Mouse (Mus musculus) adrenal gland, adult 8-10 months (tissue): ENCODE results near the gene Cdk14. TPM values are rescaled to one million over a fixed set of nuclear protein-coding genes. Genes with fewer than 3 reads are reported as not detected.

Experiments
- DNase-seq: peaks from one replicate; pipeline ENCODE4 v3.0.0; 2022
- total RNA-seq, 4 experiments: library from RNA; stranded (reverse); gene quantifications; 2 replicates each; pipeline ENCODE4 v1.2.4; 2022

Gene Cdk14
- total RNA-seq, 4 experiments from 2014 or later = 9.9 to 17.4 (median 11.8) TPM

DNA sequence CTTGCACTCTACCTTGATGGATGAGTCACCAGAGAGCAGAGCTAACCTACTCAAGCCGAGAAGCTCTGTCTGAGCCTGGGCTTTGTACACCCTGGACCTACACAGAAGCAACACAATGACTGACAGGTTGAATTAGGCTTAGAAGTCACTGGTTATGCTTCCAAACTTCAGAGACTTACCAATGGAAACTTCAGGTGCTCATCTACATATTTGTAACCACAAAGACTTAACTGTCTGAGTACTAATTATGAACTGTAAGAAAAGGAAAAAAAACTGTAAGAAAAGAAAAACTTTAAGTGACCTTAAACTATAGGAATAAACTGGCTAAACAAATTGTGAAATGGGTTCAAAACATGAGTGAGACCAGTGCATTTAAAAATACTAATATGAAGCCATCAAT lies 364.6 kb downstream of the Cdk14 start:
- no peak for DNase-seq

DNA sequence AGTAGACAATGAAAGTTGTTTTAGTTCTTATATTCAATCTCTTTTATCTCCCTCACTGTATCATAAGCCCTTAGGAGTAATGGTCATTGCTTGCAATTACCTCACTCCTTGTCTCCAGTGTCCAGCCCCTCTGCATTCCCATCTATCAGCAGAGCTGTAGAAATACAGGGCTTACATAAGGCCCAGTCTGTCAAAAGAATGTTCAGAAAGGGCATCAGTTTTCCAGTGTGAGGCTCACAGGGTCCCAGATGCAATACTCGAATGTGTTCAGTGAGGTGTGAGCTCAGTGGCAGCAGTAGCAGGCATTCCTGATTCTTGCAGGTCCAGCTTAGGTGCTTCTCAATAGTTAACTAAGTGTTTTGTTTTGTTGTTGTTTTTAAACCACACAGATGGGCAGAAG lies 365.8 kb downstream of the Cdk14 start:
- no peak for DNase-seq

GRCm38 (mm10) chr5:5044326-5044725 lies 375.8 kb downstream of the Cdk14 start:
- DNase-seq = no peak

- DNase-seq = no peak
These were observed 377.4 kb downstream of the Cdk14 start for GRCm38 (mm10) chr5:5042735-5043134.

DNA sequence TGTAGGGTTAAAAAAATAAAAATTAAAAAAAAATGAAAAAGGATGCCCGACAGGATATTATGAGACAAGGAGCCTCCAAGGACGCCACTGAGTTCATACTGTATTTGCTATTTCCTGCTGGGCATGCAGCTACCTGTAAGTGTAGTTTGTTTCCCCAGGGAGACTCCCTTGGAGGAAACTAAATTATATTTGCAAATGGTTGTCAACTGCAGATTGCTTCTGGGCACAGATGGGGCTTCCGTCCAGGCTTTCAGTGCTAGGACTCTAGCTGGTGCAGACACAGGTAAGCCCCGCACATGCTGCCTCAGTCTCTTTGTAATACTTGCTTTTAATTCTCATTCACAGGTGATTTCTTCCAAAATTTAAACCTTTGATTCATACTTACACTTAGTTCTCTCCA lies 378.6 kb downstream of the Cdk14 start:
- no peak for DNase-seq

DNA sequence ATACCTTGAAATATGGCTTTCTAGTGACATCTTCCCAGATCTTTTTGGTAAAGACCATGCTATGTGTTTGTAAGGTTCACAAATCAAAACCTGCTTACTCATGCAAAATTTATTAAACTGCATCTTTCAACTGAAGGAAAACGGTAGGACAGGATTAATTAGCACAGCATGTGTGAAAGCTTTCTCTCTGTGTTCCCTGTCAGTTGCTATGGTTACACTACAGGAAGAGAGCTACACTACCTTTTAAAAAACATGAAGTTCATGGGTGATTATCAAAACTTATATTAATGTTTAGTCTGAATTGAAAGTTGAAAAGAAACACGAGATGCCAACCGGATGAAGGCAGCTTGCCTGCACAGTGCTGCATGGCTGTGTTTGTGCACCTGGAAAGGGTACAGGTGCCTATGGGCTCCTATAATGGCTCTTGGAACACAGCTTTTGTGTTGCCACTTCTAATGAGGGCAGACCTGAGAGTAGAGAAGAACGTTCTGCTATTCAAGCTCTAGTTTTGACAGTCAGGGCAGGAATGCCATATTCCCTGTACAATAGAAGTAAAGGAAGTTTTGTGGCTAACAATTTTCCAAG lies 380.3 kb downstream of the Cdk14 start:
- DNase-seq = no peak

- no peak for DNase-seq
These were observed 386.7 kb downstream of the Cdk14 start for GRCm38 (mm10) chr5:5033445-5033844.

DNA sequence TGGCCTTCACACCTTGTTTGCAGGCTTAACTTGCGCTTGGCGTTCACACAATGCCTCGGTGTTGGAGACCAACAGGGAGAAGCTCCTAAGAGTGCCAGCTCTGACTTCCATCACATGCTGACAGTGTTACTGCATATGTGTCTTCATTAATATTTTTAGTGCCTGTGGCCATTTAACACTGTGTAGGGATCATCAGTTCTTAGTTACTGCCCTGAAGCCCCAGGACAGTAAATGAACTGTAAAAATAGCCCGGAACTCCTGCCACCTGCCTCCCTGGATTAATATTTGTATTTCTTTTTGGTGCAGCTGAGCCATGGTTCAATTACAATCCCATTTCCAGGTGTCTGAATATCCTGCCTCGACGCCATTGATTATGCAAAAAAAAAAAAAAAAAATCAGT lies 387.3 kb downstream of the Cdk14 start:
- no peak for DNase-seq

- no peak for DNase-seq
These were observed 387.7 kb downstream of the Cdk14 start for GRCm38 (mm10) chr5:5032446-5032845.

DNA sequence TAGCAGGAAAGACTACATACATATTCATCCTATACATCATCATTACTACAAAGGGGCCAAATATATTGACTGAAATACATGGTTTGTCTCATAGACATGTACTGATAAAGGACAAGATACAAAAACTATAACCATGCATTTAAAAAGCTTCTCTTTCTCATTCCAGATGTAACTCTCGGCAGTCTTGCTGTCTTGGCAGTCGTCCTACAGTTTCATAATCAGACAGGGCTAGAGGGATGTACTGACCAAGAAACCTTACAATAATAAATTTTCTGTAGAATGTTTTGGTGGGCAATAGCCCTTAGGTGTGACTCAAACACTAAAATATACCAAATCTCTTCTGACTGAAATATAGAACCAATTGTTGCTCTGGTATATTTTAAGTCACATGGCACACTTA lies 389.7 kb downstream of the Cdk14 start:
- DNase-seq = no peak

DNA sequence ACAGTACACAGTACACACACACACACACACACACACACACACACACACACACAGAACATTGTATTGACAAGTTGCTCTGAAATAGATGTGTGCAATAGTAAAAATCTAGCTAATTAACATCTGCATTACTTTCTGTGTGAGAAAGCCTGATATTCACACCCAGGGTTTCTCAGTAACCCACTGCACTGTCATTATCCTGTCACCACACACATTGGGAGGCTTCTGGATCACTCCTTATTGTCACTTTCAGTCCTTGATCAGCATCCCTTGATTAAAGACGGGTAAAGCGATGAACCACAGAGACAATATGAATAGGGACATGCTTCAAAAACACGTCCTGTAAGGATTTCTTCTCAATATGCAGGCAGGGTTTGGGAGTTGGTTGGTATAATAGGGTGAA lies 401.2 kb downstream of the Cdk14 start:
- no peak for DNase-seq

DNA sequence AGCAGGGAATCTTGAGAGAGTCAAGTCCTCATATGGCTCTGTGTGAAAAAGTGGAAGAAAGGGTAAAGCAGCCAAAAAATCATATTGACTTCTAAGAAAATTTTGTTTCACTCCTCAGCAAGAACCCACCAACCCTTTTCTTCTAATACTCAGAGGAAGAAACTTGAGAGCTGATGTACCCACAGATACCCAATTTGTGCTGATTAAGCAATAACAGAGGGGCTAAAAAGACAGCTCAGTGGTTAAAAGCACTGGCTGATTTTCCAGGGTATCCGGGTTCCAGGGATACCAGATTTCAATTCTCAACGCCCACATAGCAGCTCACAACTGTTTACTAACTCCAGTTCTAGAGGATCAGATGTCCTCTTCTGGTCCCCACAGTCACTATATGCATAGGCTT lies 401.9 kb downstream of the Cdk14 start:
- DNase-seq = no peak

GRCm38 (mm10) chr5:5013783-5014182 lies 406.3 kb downstream of the Cdk14 start:
- DNase-seq = no peak

DNA sequence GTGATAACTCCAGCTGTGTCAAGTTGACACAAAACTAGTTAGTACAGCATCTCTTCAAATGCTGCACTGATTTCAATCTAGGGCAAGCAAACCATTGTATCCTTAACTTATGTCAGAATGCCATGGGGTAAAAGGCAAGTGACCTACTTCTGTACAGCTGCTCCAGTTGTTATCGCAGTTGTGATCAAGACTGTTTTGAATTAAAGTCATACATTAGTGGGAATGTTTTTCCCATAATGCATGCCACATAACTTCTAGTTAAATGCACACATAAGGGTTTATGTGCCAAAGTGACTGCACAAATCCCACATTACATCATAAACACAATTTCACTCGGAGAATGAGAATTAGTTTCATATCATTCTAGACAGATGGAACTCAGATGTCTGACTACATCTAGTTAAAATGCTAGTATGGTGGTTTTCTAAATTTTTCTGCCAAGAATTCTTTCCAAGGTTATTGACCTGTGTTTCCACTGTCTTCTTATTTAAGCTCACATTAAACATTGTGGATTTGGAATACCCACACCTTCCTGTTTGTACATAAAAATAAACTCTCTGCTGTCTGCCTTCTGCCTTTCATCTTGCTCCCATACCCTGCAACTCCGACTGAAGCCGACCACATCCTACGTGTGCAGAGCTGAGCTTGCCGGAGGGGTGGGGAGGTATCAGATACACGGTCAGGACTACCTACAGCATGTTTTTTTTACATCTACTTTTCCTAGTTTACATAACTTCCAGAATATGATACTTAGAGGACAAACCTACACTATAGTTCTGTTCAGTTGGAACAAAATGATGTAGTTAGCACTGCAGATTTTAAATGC lies 407.4 kb downstream of the Cdk14 start:
- DNase-seq = no peak

- DNase-seq = no peak
These were observed 411.9 kb downstream of the Cdk14 start for GRCm38 (mm10) chr5:5008153-5008745.

GRCm38 (mm10) chr5:5007489-5008152 lies 412.5 kb downstream of the Cdk14 start:
- no peak for DNase-seq

GRCm38 (mm10) chr5:5005633-5006032 lies 414.5 kb downstream of the Cdk14 start:
- DNase-seq = no peak

GRCm38 (mm10) chr5:5004740-5005139 lies 415.4 kb downstream of the Cdk14 start:
- no peak for DNase-seq

GRCm38 (mm10) chr5:4993192-4993601 lies 426.9 kb downstream of the Cdk14 start:
- DNase-seq = no peak

DNA sequence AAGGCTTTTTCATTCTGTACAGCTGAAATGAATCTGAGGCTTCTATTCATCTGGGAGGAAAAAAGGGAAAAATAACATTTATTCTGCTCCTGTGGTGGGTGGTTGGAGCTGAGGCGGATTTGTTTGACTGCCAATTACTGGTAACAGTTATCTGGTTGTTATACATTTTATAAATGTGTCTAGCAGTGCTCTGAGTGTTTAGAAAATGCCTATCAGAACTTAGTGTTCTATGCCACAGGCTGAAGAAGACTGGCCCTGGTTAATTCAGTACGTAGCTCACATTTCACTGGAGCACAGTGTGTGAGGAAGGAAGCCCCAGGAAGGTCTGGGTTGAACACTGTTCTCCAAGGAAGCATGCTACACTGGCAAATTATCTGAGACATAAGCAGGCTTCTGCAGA lies 429.1 kb downstream of the Cdk14 start:
- DNase-seq = no peak

DNA sequence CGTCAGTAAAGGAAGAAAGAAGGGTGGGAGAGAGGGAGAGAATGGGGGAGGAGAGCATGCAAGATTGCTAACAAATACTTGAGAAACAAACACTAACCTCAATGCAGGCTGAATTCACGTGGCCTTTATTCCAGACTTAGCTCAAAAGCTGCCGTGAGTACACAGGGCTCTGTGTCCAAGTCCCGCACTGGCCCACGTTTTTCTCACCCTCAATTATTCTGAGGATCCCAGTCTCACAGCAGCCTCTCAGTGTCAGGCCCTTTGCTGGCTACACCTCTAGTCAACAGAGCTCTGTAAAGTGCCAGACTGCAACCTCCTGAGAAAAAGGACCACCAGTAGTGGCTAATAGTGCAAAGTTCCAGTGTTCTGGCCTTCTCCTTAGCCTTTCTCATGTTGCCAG lies 429.9 kb downstream of the Cdk14 start:
- no peak for DNase-seq

GRCm38 (mm10) chr5:4986181-4986580 lies 433.9 kb downstream of the Cdk14 start:
- no peak for DNase-seq

GRCm38 (mm10) chr5:4979551-4979950 lies 440.6 kb downstream of the Cdk14 start:
- DNase-seq = no peak
